Mouse (Mus musculus): Measurements from ENCODE around the gene Lrrfip2.

DNA sequence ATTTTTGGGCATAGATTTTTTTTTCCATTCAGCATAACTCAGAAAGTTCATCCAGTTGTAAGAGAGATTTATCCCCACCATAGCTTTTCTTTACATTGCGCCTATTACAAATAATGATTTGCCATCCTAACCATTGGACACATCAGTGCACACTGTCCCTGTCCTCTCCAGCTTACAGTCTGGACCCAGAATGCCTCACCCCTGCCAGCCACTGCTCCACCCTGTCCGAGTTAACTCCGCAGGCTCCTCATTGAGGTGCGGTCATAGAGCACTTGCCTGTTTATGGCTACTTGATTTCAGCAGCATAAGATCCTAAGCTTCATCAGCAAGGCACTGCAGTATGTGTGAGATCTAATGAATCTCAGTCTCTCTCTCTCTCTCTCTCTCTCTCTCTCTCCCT is 93.0 kb downstream of the Lrrfip2 start:
- TF ChIP-seq CTCF (IDR thresholded peaks at IDR 0.05; ENCODE audit: insufficient read depth, low read length) (no peak), POLR2A (IDR thresholded peaks at IDR 0.05; ENCODE audit: borderline replicate concordance, extremely low read depth, low read depth, low read length) (no peak)

Measured in lung, adult 2 months (tissue).